ENCODE assay signal across 8 mouse cellular contexts in the genomic region with DNA sequence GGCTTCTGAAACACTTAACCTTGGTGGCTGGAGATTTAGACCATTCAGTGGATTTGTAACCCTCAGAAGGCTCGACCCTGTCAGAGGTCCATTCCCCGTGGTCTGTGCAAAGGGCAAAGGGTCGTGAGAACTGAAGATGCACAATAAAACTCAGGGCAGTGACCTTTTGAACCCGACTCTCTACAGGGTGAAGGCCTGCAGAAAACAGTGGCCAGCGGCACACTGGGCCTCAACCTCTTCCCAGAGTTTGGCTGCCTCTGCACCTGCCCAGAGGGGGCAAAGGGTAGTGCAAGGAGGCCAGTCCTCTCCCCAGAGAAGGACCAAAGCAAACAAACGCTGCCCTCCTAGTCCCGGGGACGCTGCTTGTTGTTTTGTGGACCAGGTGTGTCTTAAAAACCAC. TPM values are rescaled to one million over a fixed set of nuclear protein-coding genes. Genes with fewer than 3 reads are reported as not detected.
DNase-seq lines count a peak whose midpoint lies in the region; ATAC-seq and TF ChIP-seq lines count a peak whose summit lies in the region.

No protein-coding gene starts in this region.

- no peaks in the 10 kb centered on the region for H3K27me3 ChIP-seq in limb, embryonic 10.5 days (ENCODE audit: low read depth, poor library complexity, severe bottlenecking)
- H3K27me3 ChIP-seq in midbrain, embryonic 16.5 days (ENCODE audit: control insufficient read depth, insufficient read depth, low read depth, low read length) = no peaks in the 10 kb centered on the region

- peak; percentile 80 for DNase-seq in kidney, adult 11 months
- DNase-seq in kidney, postnatal 10 days = no peak
- DNase-seq in ES-E14 (ENCODE audit: low read depth, low spot score) = no peak
- DNase-seq in embryo, embryonic 9.5 days (ENCODE audit: extremely low spot score) = peak; percentile 82
- no peak for DNase-seq in limb, embryonic 10.5 days (ENCODE audit: low spot score)
- DNase-seq in spleen, adult 12 weeks (ENCODE audit: low spot score) = no peak

- H3K4me2 ChIP-seq in midbrain, embryonic 16.5 days (ENCODE audit: low read length) = no peak overlapping the region

- in situ Hi-C loops in ES-E14 (cut with MboI; ENCODE audit: low sequenced_read_pairs in 2 of 2, unreplicated experiment in 2 of 2) = no loop called here

- no peaks in the 10 kb centered on the region for H3K9me3 ChIP-seq in ES-E14 (ENCODE audit: control insufficient read depth, insufficient read depth, low read depth, low read length)
- H3K9me3 ChIP-seq in limb, embryonic 10.5 days (replicated peaks) = no peaks in the 10 kb centered on the region
- H3K9me3 ChIP-seq in midbrain, embryonic 16.5 days (replicated peaks; ENCODE audit: control insufficient read depth, low read length, poor library complexity, severe bottlenecking) = no peaks in the 10 kb centered on the region

- H3K36me3 ChIP-seq in ES-E14 (ENCODE audit: control insufficient read depth, insufficient read depth, low read length, poor library complexity, severe bottlenecking) = peaks cover 6% of the 10 kb centered on the region; the same call in 1 of the 2 replicates
- peaks cover 17% of the 10 kb centered on the region for H3K36me3 ChIP-seq in limb, embryonic 10.5 days
- H3K36me3 ChIP-seq in midbrain, embryonic 16.5 days (ENCODE audit: control insufficient read depth, insufficient read depth, low read length) = no peaks in the 10 kb centered on the region

- H3K9ac ChIP-seq in ES-E14 (ENCODE audit: insufficient read depth, low read depth, low read length, poor library complexity, severe bottlenecking) = no peak overlapping the region
- H3K9ac ChIP-seq in midbrain, embryonic 16.5 days (ENCODE audit: low read depth, low read length) = no peak overlapping the region

- H3K4me3 ChIP-seq in ES-E14 (ENCODE audit: insufficient read depth in 1 of 2, low read depth in 1 of 2, low read length in 2 of 2, poor library complexity in 1 of 2, severe bottlenecking in 1 of 2) = no peak overlapping the region
- no peak overlapping the region for H3K4me3 ChIP-seq in limb, embryonic 10.5 days
- no peak overlapping the region for H3K4me3 ChIP-seq in midbrain, embryonic 16.5 days (ENCODE audit: low read depth, low read length)

- peak overlapping the region; percentile 2; the same call in 1 of the 2 replicates for H3K27ac ChIP-seq in ES-E14 (ENCODE audit: insufficient read depth, low read depth, low read length, poor library complexity, severe bottlenecking)
- peak overlapping the region; percentile 76 for H3K27ac ChIP-seq in limb, embryonic 10.5 days
- H3K27ac ChIP-seq in midbrain, embryonic 16.5 days (ENCODE audit: low read length) = no peak overlapping the region

- H3K4me1 ChIP-seq in ES-E14 (ENCODE audit: control insufficient read depth in 2 of 2, insufficient read depth in 2 of 2, low read length in 2 of 2, poor library complexity in 1 of 2) = peaks cover 35 to 72% of the 10 kb centered on the region in 2 experiments
- H3K4me1 ChIP-seq in limb, embryonic 10.5 days = peaks cover 89% of the 10 kb centered on the region
- peaks cover 48% of the 10 kb centered on the region for H3K4me1 ChIP-seq in midbrain, embryonic 16.5 days (ENCODE audit: control insufficient read depth, insufficient read depth, low read length)

- ATAC-seq in inflammation-experienced regulatory T-cells, adult 6 months = no peak
- no peak for ATAC-seq in midbrain, embryonic 16.5 days

- WGBS in limb, embryonic 10.5 days = 4% methylated on average over 8 of the region's 8 CpGs
- WGBS in midbrain, embryonic 16.5 days = 6% methylated on average over 8 of the region's 8 CpGs

TF ChIP-seq in ES-E14, 5 proteins besides CTCF, POLR2A, EP300 and RAD21:
- TF ChIP-seq ZNF384 (IDR thresholded peaks at IDR 0.05; ENCODE audit: low read depth, low read length) (no peak), HCFC1 (IDR thresholded peaks at IDR 0.05; ENCODE audit: borderline replicate concordance, insufficient read depth, low read length) (no peak), ZC3H11A (IDR thresholded peaks at IDR 0.05; ENCODE audit: borderline replicate concordance, low read depth, low read length) (no peak), MAFK (IDR thresholded peaks at IDR 0.05; ENCODE audit: insufficient read depth, low read depth, low read length) (no peak), CHD2 (IDR thresholded peaks at IDR 0.05; ENCODE audit: low read depth, low read length) (no peak)

RNA-seq across cellular contexts. Expression of a gene that starts 34.1 kb away (rescaled TPM):
- 30.2 and 38.0 TPM in 2 replicates for total RNA-seq in ES-E14 (2012; rRNA removed)
- polyA plus RNA-seq in limb, embryonic 10.5 days (2016; fragmentation: Nextera tagmentation; extraction: Ambion mirVana) = 9.6 and 10.6 TPM in 2 replicates
- 10 to 100 TPM; 10.7 to 26.8 (median 26.8) TPM for polyA plus RNA-seq in inflammation-experienced regulatory T-cells, adult 6 months (2017; shearing (Covaris generic))
- 9.6 and 10.1 TPM in 2 replicates for polyA plus RNA-seq in midbrain, embryonic 16.5 days (2015; fragmentation: Nextera tagmentation; extraction: Ambion mirVana)

Comparison
In these comparisons a context has a peak if more than half of its experiments do, and no peak if none do; other contexts are left out.
1. DNase-seq: peak in kidney, adult 11 months (single experiment) and embryo, embryonic 9.5 days (single experiment); none in kidney, postnatal 10 days (single experiment), ES-E14 (single experiment), limb, embryonic 10.5 days (single experiment) and spleen, adult 12 weeks (single experiment).